Mouse (Mus musculus): ENCODE measurements around the gene Cbarp.

- TF ChIP-seq CTCF (IDR thresholded peaks at IDR 0.05; ENCODE audit: low read depth, low read length) (no peak), GATA1 (IDR thresholded peaks at IDR 0.05; ENCODE audit: borderline replicate concordance, low read length) (no peak), TAL1 (conservative IDR thresholded peaks at IDR 0.05; ENCODE audit: low read depth, low read length) (no peak), POLR2AphosphoS5 (IDR thresholded peaks at IDR 0.05; ENCODE audit: insufficient replicate concordance, low read depth, low read length) (no peak; the same call in none of the 2 replicates), GATA2 (IDR thresholded peaks at IDR 0.05; ENCODE audit: borderline replicate concordance, low read depth, low read length) (no peak)
Measured at GRCm38 (mm10) chr10:80168038-80168661, 27.5 kb upstream of the Cbarp start.

All from G1E (cell line).